Mouse (Mus musculus): ENCODE data around the gene Pde1a. TPM values are rescaled to one million over a fixed set of nuclear protein-coding genes. Genes with fewer than 3 reads are reported as not detected.
A peak's percentile ranks its signal among the peaks of the same experiment; 100 is the strongest.

Gene Pde1a
- 1 to 10 TPM; 1.6 to 2.4 TPM for total RNA-seq (2021)
- long read RNA-seq, experiment 1, partial matches to known transcripts, result 0 of 1 reads
- long read RNA-seq, experiment 1, other reads (novel, unspliced or antisense), result 1 of 1 reads
- long read RNA-seq, experiment 2, partial matches to known transcripts, result 0 of 2 reads
- long read RNA-seq, experiment 2, other reads (novel, unspliced or antisense), result 2 of 2 reads

GRCm38 (mm10) chr2:80128861-80129698, at the start of gene Pde1a:
TSS of gene Pde1a (minus strand) at chr2:80129458.
- peak within 1 kb of the TSS; percentile 31 for H3K4me3 ChIP-seq
- no peak within 1 kb of the TSS for H3K27ac ChIP-seq
- intact Hi-C loops (cut with DNase I), result no loop called here
- DNase-seq, result no peak
- no peak for TF ChIP-seq CTCF (IDR thresholded peaks at IDR 0.05)

GRCm38 (mm10) chr2:80178608-80179280, 49.5 kb upstream of the Pde1a start:
- intact Hi-C loops (cut with DNase I), result no loop called here
- DNase-seq, result no peak
- no peak overlapping the region for H3K4me3 ChIP-seq
- no peak overlapping the region for H3K27ac ChIP-seq
- no peak for TF ChIP-seq CTCF (IDR thresholded peaks at IDR 0.05)

- no peak overlapping the region for H3K4me3 ChIP-seq
- no peak for DNase-seq
- intact Hi-C loops (cut with DNase I), result no loop called here
- H3K27ac ChIP-seq, result no peak overlapping the region
- no peak for TF ChIP-seq CTCF (IDR thresholded peaks at IDR 0.05)
Measured at GRCm38 (mm10) chr2:80178154-80178553, 48.9 kb upstream of the Pde1a start.

- intact Hi-C loops (cut with DNase I), result no loop called here
- TF ChIP-seq CTCF (IDR thresholded peaks at IDR 0.05), result no peak
- no peak overlapping the region for H3K4me3 ChIP-seq
Measured at GRCm38 (mm10) chr2:80168103-80168502, 38.8 kb upstream of the Pde1a start.

GRCm38 (mm10) chr2:80158784-80159183, 29.5 kb upstream of the Pde1a start:
- no peak for TF ChIP-seq CTCF (IDR thresholded peaks at IDR 0.05)
- no peak overlapping the region for H3K4me3 ChIP-seq
- no peak for DNase-seq
- intact Hi-C loops (cut with DNase I), result no loop called here
- H3K27ac ChIP-seq, result no peak overlapping the region

More at GRCm38 (mm10) chr2:80168103-80168502, 38.8 kb upstream of the Pde1a start:
- DNase-seq, result no peak
- H3K27ac ChIP-seq, result no peak overlapping the region

GRCm38 (mm10) chr2:80158196-80158595, 28.9 kb upstream of the Pde1a start:
- DNase-seq, result no peak
- intact Hi-C loops (cut with DNase I), result no loop called here
- TF ChIP-seq CTCF (IDR thresholded peaks at IDR 0.05), result no peak
- Histone ChIP-seq H3K4me3 (no peak overlapping the region), H3K27ac (no peak overlapping the region)

GRCm38 (mm10) chr2:80150019-80150418, 20.8 kb upstream of the Pde1a start:
- Histone ChIP-seq H3K4me3 (no peak overlapping the region), H3K27ac (no peak overlapping the region)
- intact Hi-C loops (cut with DNase I), result no loop called here
- no peak for TF ChIP-seq CTCF (IDR thresholded peaks at IDR 0.05)
- DNase-seq, result no peak

GRCm38 (mm10) chr2:80149332-80149731, 20.1 kb upstream of the Pde1a start:
- intact Hi-C loops (cut with DNase I), result no loop called here
- H3K4me3 ChIP-seq, result no peak overlapping the region
- H3K27ac ChIP-seq, result no peak overlapping the region
- DNase-seq, result no peak
- TF ChIP-seq CTCF (IDR thresholded peaks at IDR 0.05), result no peak

GRCm38 (mm10) chr2:80135076-80135475, 5.8 kb upstream of the Pde1a start:
- H3K4me3 ChIP-seq, result no peak overlapping the region
- no peak overlapping the region for H3K27ac ChIP-seq
- no peak for TF ChIP-seq CTCF (IDR thresholded peaks at IDR 0.05)
- no peak for DNase-seq
- intact Hi-C loops (cut with DNase I), result no loop called here

GRCm38 (mm10) chr2:80132677-80133076, 3.4 kb upstream of the Pde1a start:
- Histone ChIP-seq H3K4me3 (no peak overlapping the region), H3K27ac (no peak overlapping the region)
- intact Hi-C loops (cut with DNase I), result no loop called here
- DNase-seq, result no peak
- no peak for TF ChIP-seq CTCF (IDR thresholded peaks at IDR 0.05)

GRCm38 (mm10) chr2:80126663-80127062, 2.6 kb downstream of the Pde1a start:
- no peak for DNase-seq
- no peak overlapping the region for H3K4me3 ChIP-seq
- intact Hi-C loops (cut with DNase I), result no loop called here
- no peak for TF ChIP-seq CTCF (IDR thresholded peaks at IDR 0.05)
- H3K27ac ChIP-seq, result no peak overlapping the region

GRCm38 (mm10) chr2:80086891-80087290, 42.4 kb downstream of the Pde1a start:
- no peak for TF ChIP-seq CTCF (IDR thresholded peaks at IDR 0.05)
- no peak overlapping the region for H3K27ac ChIP-seq
- intact Hi-C loops (cut with DNase I), result no loop called here
- H3K4me3 ChIP-seq, result no peak overlapping the region
- DNase-seq, result no peak

Data from gastrocnemius, adult 2 months (tissue).